Comparison of ENCODE assay signal across 8 mouse cellular contexts in the genomic region with DNA sequence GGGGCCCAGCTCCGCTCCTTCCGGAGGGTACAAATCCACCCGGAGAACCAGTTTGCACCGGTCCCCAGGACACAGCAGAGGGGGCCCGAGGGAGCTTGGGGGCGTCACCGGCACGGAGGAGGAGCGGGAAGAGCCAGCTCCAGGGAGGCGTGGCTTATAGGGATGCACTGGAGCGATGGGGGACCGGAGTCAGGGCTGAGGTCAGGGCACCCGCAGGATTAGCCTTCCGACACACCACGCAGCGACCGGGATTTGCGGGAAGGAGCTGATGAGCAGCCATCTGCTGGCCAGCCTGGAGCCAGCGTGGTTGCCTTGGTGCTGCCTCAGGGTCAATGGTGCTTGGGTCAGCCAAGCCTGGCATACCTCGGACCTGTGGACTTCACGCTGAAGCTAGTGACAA. TPM values are rescaled to one million over a fixed set of nuclear protein-coding genes. Genes with fewer than 3 reads are reported as not detected.
DNase-seq lines count a peak whose midpoint lies in the region; ATAC-seq and TF ChIP-seq lines count a peak whose summit lies in the region.

No protein-coding gene starts in this region.

- DNase-seq in gastrocnemius, postnatal 10 days, result peak; percentile 16
- no peak for DNase-seq in gastrocnemius, postnatal 36 days
- DNase-seq in Muller cell, postnatal 12 days (ENCODE audit: inconsistent ontology term), result peak; percentile 49
- DNase-seq in hindbrain, postnatal 0 days (ENCODE audit: low spot score), result peak; percentile 62
- DNase-seq in lung, postnatal 4 days, result peak; percentile 54 to 63
- no peak for DNase-seq in urinary bladder, postnatal 36 days (ENCODE audit: low spot score in 2 of 2)

- peaks cover 8% of the 10 kb centered on the region for H3K4me1 ChIP-seq in embryonic facial prominence, embryonic 12.5 days
- peaks cover 11% of the 10 kb centered on the region for H3K4me1 ChIP-seq in hindbrain, postnatal 0 days (ENCODE audit: insufficient read depth, low read length)
- peaks cover 12% of the 10 kb centered on the region for H3K4me1 ChIP-seq in testis, adult 2 months (ENCODE audit: control insufficient read depth, insufficient read depth, low read length)

- no peak for TF ChIP-seq POLR2A in testis, adult 2 months (IDR thresholded peaks at IDR 0.05; ENCODE audit: control insufficient read depth, low read depth, low read length)

- H3K27ac ChIP-seq in embryonic facial prominence, embryonic 12.5 days, result no peak overlapping the region
- no peak overlapping the region for H3K27ac ChIP-seq in hindbrain, postnatal 0 days
- H3K27ac ChIP-seq in testis, adult 2 months (ENCODE audit: control insufficient read depth, insufficient read depth, low read depth, low read length), result no peak overlapping the region

- peak overlapping the region; percentile 76 for H3K4me2 ChIP-seq in embryonic facial prominence, embryonic 12.5 days (replicated peaks)
- peak overlapping the region; percentile 68 for H3K4me2 ChIP-seq in hindbrain, postnatal 0 days (ENCODE audit: low read depth, low read length)

- peak overlapping the region; percentile 12; the same call in 1 of the 2 replicates for H3K9ac ChIP-seq in embryonic facial prominence, embryonic 12.5 days
- H3K9ac ChIP-seq in hindbrain, postnatal 0 days (replicated peaks; ENCODE audit: low read length), result peak overlapping the region; percentile 48

- TF ChIP-seq CTCF in hindbrain, postnatal 0 days (IDR thresholded peaks at IDR 0.05; ENCODE audit: low read depth), result peak; percentile 42
- no peak for TF ChIP-seq CTCF in testis, adult 2 months (IDR thresholded peaks at IDR 0.05; ENCODE audit: control insufficient read depth, insufficient read depth, insufficient replicate concordance, low read depth, low read length)

- WGBS in embryonic facial prominence, embryonic 12.5 days, result 1% methylated on average over 21 of the region's 21 CpGs
- under 1% methylated on average over 20 of the region's 21 CpGs for WGBS in hindbrain, postnatal 0 days

- 0 out of 2 replicates have a peak, but pooled peaks cover 4% of the 10 kb centered on the region for H3K36me3 ChIP-seq in embryonic facial prominence, embryonic 12.5 days
- no peaks in the 10 kb centered on the region for H3K36me3 ChIP-seq in hindbrain, postnatal 0 days (ENCODE audit: insufficient read depth, low read length)
- no peaks in the 10 kb centered on the region for H3K36me3 ChIP-seq in testis, adult 2 months (ENCODE audit: control insufficient read depth, insufficient read depth, low read length)

- ATAC-seq in embryonic facial prominence, embryonic 12.5 days (ENCODE audit: insufficient number of reproducible peaks, insufficient read depth, low FRiP score, low TSS enrichment), result peak; percentile 58; the same call in 1 of the 2 replicates
- peak; percentile 90 for ATAC-seq in hindbrain, postnatal 0 days

- intact Hi-C loops in gastrocnemius, postnatal 36 days (cut with DNase I), result no loop called here

- H3K9me3 ChIP-seq in embryonic facial prominence, embryonic 12.5 days, result no peaks in the 10 kb centered on the region
- H3K9me3 ChIP-seq in hindbrain, postnatal 0 days (ENCODE audit: low read length), result no peaks in the 10 kb centered on the region

- H3K27me3 ChIP-seq in embryonic facial prominence, embryonic 12.5 days, result no peaks in the 10 kb centered on the region
- no peaks in the 10 kb centered on the region for H3K27me3 ChIP-seq in hindbrain, postnatal 0 days (ENCODE audit: insufficient read depth, low read length)
- no peaks in the 10 kb centered on the region for H3K27me3 ChIP-seq in testis, adult 2 months (ENCODE audit: control insufficient read depth, insufficient read depth, low read length)

- peak overlapping the region; percentile 38 for H3K4me3 ChIP-seq in embryonic facial prominence, embryonic 12.5 days
- peak overlapping the region; percentile 35 for H3K4me3 ChIP-seq in hindbrain, postnatal 0 days (ENCODE audit: low read length)
- peak overlapping the region; percentile 49 for H3K4me3 ChIP-seq in testis, adult 2 months (ENCODE audit: control insufficient read depth, low read depth, low read length)

RNA-seq across cellular contexts. Expression of gene H3f3a, which starts 19.6 kb away (rescaled TPM):
- total RNA-seq in gastrocnemius, postnatal 10 days (2021), result 100 to 1,000 TPM; 573 to 601 TPM
- total RNA-seq in gastrocnemius, postnatal 36 days (2021), result 100 to 1,000 TPM; 303 to 358 TPM
- 3,184 and 3,209 TPM in 2 replicates for polyA plus RNA-seq in embryonic facial prominence, embryonic 12.5 days (2016; fragmentation: Nextera tagmentation; extraction: Ambion mirVana)
- total RNA-seq in hindbrain, postnatal 0 days (2014; rRNA removed), result 1,143 and 1,334 TPM in 2 replicates
- polyA plus RNA-seq in hindbrain, postnatal 0 days (2015; fragmentation: Nextera tagmentation; extraction: Ambion mirVana), result 1,977 and 1,992 TPM in 2 replicates
- polyA plus RNA-seq in testis, adult 2 months (2012; rRNA removed), result 538 and 540 TPM in 2 replicates

RNA-seq across cellular contexts. Expression of gene Sde2, which starts 56.8 kb away (rescaled TPM):
- 10 to 100 TPM in 1 of 2 experiments, 1 to 10 TPM in 1; 8.7 to 11.4 TPM for total RNA-seq in gastrocnemius, postnatal 10 days (2021)
- 1 to 10 TPM; 5.2 to 6.9 TPM for total RNA-seq in gastrocnemius, postnatal 36 days (2021)
- polyA plus RNA-seq in embryonic facial prominence, embryonic 12.5 days (2016; fragmentation: Nextera tagmentation; extraction: Ambion mirVana), result 41.6 and 47.0 TPM in 2 replicates
- total RNA-seq in hindbrain, postnatal 0 days (2014; rRNA removed), result 11.1 and 13.1 TPM in 2 replicates
- 21.4 and 21.7 TPM in 2 replicates for polyA plus RNA-seq in hindbrain, postnatal 0 days (2015; fragmentation: Nextera tagmentation; extraction: Ambion mirVana)
- polyA plus RNA-seq in testis, adult 2 months (2012; rRNA removed), result 9.1 and 11.1 TPM in 2 replicates

Comparison
In these comparisons a context has a peak if more than half of its experiments do, and no peak if none do; other contexts are left out.
1. DNase-seq: peak in gastrocnemius, postnatal 10 days (single experiment), Muller cell, postnatal 12 days (single experiment), hindbrain, postnatal 0 days (single experiment) and lung, postnatal 4 days (2 of 2); none in gastrocnemius, postnatal 36 days (0 of 2) and urinary bladder, postnatal 36 days (0 of 2).
2. Peak in every context shown above with its lines, with median percentiles within 50 percentile points of each other: H3K4me3 ChIP-seq.